Mouse (Mus musculus): ENCODE measurements around the gene Sdhaf2.

DNA sequence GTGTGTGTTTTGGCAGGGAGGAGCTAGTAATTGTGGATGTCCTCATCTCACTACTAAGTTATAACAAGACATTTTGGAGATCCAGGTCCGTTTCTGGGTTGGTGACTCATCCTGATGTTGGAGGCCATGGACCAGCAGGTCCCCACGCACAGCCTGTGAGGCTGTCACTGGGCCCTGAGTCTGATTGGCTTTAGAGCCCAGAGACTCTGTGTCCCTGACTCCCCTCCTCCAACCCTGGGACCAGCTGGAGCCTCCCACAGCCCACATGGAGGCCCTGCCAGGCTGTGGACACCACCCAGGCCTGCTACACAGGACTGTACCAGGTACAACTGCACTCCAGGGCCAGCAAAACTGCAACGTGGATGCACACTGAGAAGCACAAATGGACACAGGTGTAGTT, 53.0 kb downstream of the Sdhaf2 start:
- TF ChIP-seq CTCF (IDR thresholded peaks at IDR 0.05; ENCODE audit: borderline replicate concordance, control insufficient read depth, extremely low read depth, insufficient read depth, low read length, poor library complexity) (no peak), POLR2A (IDR thresholded peaks at IDR 0.05; ENCODE audit: control insufficient read depth, extremely low read depth, insufficient read depth, low read length, poor library complexity) (no peak)

All from thymus, adult 2 months (tissue).